Mouse (Mus musculus) cerebellum, adult 11 months (tissue): ENCODE data around the gene Hgd.

Source experiments
- DNase-seq: peaks from one replicate; pipeline ENCODE4 v3.0.0; 2022

Gene Hgd

GRCm38 (mm10) chr16:37676677-37677072 lies 96.7 kb downstream of the Hgd start:
- no peak for DNase-seq

DNA sequence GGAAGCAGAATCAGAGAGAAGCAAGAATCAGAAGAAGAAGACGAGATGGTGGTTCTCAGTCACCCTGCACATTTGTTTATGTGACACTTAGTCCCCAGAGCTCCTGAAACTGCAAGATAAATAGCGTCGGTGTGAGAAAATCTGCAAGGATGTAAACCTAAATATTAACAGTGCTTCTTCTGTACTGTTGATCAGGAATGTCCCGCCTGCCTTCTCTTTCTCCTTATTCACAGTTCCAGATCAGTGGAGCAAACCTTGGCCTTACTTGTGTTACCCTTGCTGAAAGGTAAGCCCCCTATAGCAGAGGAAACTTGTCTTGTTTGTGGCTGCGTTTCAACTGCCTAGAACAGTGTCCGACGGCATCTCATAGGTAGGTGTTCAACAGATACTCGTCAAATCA lies 97.6 kb downstream of the Hgd start:
- DNase-seq, result no peak

DNA sequence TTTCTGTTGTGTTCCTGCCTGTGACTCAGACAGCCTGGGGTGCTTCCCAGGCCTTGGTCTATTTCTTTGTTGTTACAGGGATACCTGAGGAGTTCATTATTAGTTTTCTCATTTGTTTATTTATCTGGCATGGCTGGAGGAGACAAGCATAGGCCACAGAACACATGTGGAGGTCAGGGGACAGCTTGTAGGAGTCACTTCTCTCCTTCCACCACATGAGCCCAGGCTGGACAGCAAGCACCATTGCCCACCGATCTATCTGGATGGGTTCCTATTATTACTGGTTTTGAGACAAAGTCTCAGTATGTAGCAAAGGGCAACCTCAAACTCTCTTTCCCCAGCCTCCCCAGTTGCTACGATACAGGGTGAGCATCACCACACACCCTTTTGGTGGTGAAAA lies 100.3 kb downstream of the Hgd start:
- no peak for DNase-seq

GRCm38 (mm10) chr16:37680831-37681230 lies 100.9 kb downstream of the Hgd start:
- no peak for DNase-seq
